Mouse (Mus musculus): ENCODE measurements around the gene Elavl1.

- TF ChIP-seq EP300 (IDR thresholded peaks at IDR 0.05; ENCODE audit: low read depth) (no peak), CTCF (IDR thresholded peaks at IDR 0.05; ENCODE audit: low read depth) (no peak)
These were observed 10.4 kb downstream of the Elavl1 start for GRCm38 (mm10) chr8:4314852-4315251.
